Mouse (Mus musculus) neural tube, embryonic 11.5 days (tissue): Measurements from ENCODE around the gene Aqp7. TPM values are rescaled to one million over a fixed set of nuclear protein-coding genes. Genes with fewer than 3 reads are reported as not detected.
"Not testable (repeated sequence)": the region's sequence is repeated elsewhere in the genome, so short reads cannot be mapped to it uniquely, and the experiment has no call there.

Experiments used
- ATAC-seq: fragments of 200-750 bp; cut with Nextera tagmentation; 2 replicates; pipeline ENCODE4 v1.8.0; 2017; ENCODE audit warnings: moderate number of reproducible peaks, mild to moderate bottlenecking, moderate TSS enrichment, moderate library complexity; ENCODE audit not compliant: insufficient read depth, low FRiP score, low TSS enrichment
- DNase-seq: peaks from one replicate; pipeline ENCODE4 v3.0.0-alpha.2; 2015; ENCODE audit warnings: low spot score
- H3K27ac ChIP-seq: fragments of 300-500 bp; sonication (generic); 2 replicates; pipeline ENCODE4 v1.5.1; 2014; ENCODE audit warnings: low read depth, mild to moderate bottlenecking, low read length
- H3K27me3 ChIP-seq: fragments of 300-500 bp; sonication (generic); 2 replicates; pipeline ENCODE4 v1.6.1; 2014; ENCODE audit warnings: mild to moderate bottlenecking, low read length, mixed read lengths; ENCODE audit not compliant: control insufficient read depth, insufficient read depth
- H3K36me3 ChIP-seq: fragments of 300-500 bp; sonication (generic); 2 replicates; pipeline ENCODE4 v1.6.1; 2014; ENCODE audit warnings: mild to moderate bottlenecking, low read length, moderate library complexity, mixed read lengths; ENCODE audit not compliant: control insufficient read depth, insufficient read depth
- H3K4me1 ChIP-seq: fragments of 300-500 bp; sonication (generic); 2 replicates; pipeline ENCODE4 v1.6.1; 2014; ENCODE audit warnings: low read length, mixed read lengths; ENCODE audit not compliant: control insufficient read depth, insufficient read depth
- H3K4me2 ChIP-seq: fragments of 300-500 bp; sonication (generic); 2 replicates; pipeline ENCODE4 v1.6.1; 2014; ENCODE audit warnings: low read depth, mild to moderate bottlenecking, moderate library complexity
- H3K4me3 ChIP-seq: fragments of 300-500 bp; sonication (generic); 2 replicates; pipeline ENCODE4 v1.5.1; 2014; ENCODE audit warnings: low read depth, low read length
- H3K9ac ChIP-seq: fragments of 300-500 bp; sonication (generic); 2 replicates; pipeline ENCODE4 v1.6.1; 2014; ENCODE audit warnings: mild to moderate bottlenecking, low read length
- H3K9me3 ChIP-seq: fragments of 300-500 bp; sonication (generic); 2 replicates; pipeline ENCODE4 v1.6.1; 2016; ENCODE audit warnings: low read length; ENCODE audit not compliant: control insufficient read depth
- WGBS: fragments of 180-500 bp; shearing (Covaris S2); extraction: QIAGEN DNeasy Blood & Tissue Kit; methylation state at CpG from one replicate; pipeline ENCODE4 v1.1.7; 2014; 5-methylcytosine and 5-hydroxymethylcytosine counted together
- polyA plus RNA-seq: library from polyadenylated mRNA; unstranded; fragments of >200 nt; fragmentation: Nextera tagmentation; extraction: Ambion mirVana; gene quantifications from 2 replicates; pipeline ENCODE4 v1.2.1, GENCODE M21; 2014

Gene Aqp7
- polyA plus RNA-seq, 1 experiment from 2014 or later: not detected

- Histone ChIP-seq H3K27ac (no peak overlapping the region), H3K4me3 (no peak overlapping the region), H3K27me3 (no peaks in the 10 kb centered on the region), H3K9me3 (no peaks in the 10 kb centered on the region), H3K36me3 (no peaks in the 10 kb centered on the region), H3K4me2 (no peak overlapping the region), H3K9ac (no peak overlapping the region), H3K4me1 (no peaks in the 10 kb centered on the region)
- no peak for ATAC-seq
- 86% methylated on average over 16 of the region's 16 CpGs for WGBS
- DNase-seq: no peak
These were observed 39.7 kb upstream of the Aqp7 start for GRCm38 (mm10) chr4:41087459-41088298.

GRCm38 (mm10) chr4:41086947-41087346, 39.0 kb upstream of the Aqp7 start:
- Histone ChIP-seq H3K9ac (no peak overlapping the region), H3K9me3 (no peaks in the 10 kb centered on the region), H3K27me3 (no peaks in the 10 kb centered on the region), H3K4me3 (no peak overlapping the region), H3K27ac (no peak overlapping the region), H3K4me1 (no peaks in the 10 kb centered on the region), H3K36me3 (no peaks in the 10 kb centered on the region), H3K4me2 (no peak overlapping the region)
- ATAC-seq: no peak
- no peak for DNase-seq
- WGBS: 77% methylated on average over 9 of the region's 9 CpGs

DNA sequence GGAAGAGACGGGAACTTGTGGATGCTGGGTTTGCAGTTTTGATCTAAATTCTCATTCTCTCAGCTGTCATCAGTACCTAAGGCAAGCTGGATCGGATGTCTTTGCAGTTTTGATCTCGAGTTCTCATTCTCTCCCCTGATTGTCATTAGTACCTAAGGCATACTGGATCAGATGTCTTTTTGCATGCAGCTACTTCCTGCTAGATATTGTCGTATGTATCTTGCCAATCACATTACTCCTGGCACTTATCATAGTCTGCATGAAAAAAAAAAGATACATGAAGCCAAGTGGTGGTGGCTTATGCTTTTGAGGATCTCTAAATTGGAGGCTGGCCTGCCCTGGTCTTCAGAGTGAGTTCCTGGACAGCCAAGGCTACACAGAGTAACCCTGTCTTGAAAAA, 36.9 kb upstream of the Aqp7 start:
- ATAC-seq (no peak), DNase-seq (no peak)
- H3K9ac ChIP-seq: no peak overlapping the region
- H3K9me3 ChIP-seq: no peaks in the 10 kb centered on the region
- no peak overlapping the region for H3K27ac ChIP-seq
- no peak overlapping the region for H3K4me3 ChIP-seq
- no peaks in the 10 kb centered on the region for H3K36me3 ChIP-seq
- H3K4me1 ChIP-seq: no peaks in the 10 kb centered on the region
- H3K4me2 ChIP-seq: no peak overlapping the region
- no peaks in the 10 kb centered on the region for H3K27me3 ChIP-seq
- 85% methylated on average over 4 of the region's 4 CpGs for WGBS

DNA sequence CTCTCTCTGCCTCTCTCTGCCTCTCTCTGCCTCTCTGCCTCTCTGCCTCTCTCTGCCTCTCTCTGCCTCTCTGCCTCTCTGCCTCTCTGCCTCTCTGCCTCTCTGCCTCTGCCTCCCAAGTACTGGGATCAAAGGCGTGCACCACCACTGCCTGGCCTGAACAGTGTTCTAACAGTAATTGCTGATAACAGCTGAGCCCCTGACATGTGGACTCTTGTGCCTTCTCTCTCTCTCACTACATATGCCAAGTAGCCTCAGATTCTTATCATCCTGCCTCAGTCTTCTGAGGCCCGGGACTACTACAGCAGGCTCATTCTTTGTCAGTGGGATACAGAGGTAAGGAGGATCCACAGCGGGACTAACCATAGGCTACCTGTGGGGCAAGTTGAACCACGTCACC, 34.9 kb upstream of the Aqp7 start:
- H3K4me3 ChIP-seq, H3K27ac ChIP-seq, H3K4me1 ChIP-seq, H3K4me2 ChIP-seq, H3K9me3 ChIP-seq, ATAC-seq, H3K36me3 ChIP-seq, H3K9ac ChIP-seq, H3K27me3 ChIP-seq, DNase-seq: not testable (repeated sequence)
- 72% methylated on average over 4 of the region's 4 CpGs for WGBS

DNA sequence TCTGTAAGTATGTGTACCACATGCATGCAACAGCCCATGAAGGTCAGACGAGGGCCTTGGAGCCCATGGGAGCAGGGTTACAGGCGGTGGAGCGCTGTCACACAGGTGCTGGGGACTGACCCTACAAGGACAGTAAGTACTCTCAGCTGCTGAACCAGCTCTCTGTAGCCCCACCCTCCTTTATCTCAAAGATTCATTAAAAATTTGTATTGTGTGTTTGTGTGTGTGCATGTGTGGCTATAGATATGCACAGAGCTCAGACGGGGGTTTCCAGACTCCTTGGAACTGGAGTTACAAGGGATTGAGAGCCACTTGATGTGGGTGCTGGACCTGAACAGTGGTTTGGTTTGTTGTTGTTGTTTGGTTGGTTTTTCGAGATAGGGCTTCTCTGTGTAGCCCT, 33.8 kb upstream of the Aqp7 start:
- 89% methylated on average over 5 of the region's 5 CpGs for WGBS
- DNase-seq: no peak
- no peaks in the 10 kb centered on the region for H3K36me3 ChIP-seq
- no peak overlapping the region for H3K9ac ChIP-seq
- no peak overlapping the region for H3K4me2 ChIP-seq
- H3K4me3 ChIP-seq: no peak overlapping the region
- H3K9me3 ChIP-seq: no peaks in the 10 kb centered on the region
- no peak overlapping the region for H3K27ac ChIP-seq
- ATAC-seq: no peak
- H3K27me3 ChIP-seq: no peaks in the 10 kb centered on the region
- H3K4me1 ChIP-seq: no peaks in the 10 kb centered on the region

GRCm38 (mm10) chr4:41078726-41079125, 30.8 kb upstream of the Aqp7 start:
- Histone ChIP-seq H3K27ac (no peak overlapping the region), H3K27me3 (no peaks in the 10 kb centered on the region), H3K9me3 (no peaks in the 10 kb centered on the region), H3K4me1 (no peaks in the 10 kb centered on the region), H3K4me2 (no peak overlapping the region), H3K36me3 (no peaks in the 10 kb centered on the region), H3K9ac (no peak overlapping the region), H3K4me3 (no peak overlapping the region)
- 78% methylated on average over 6 of the region's 6 CpGs for WGBS
- ATAC-seq: no peak
- DNase-seq: no peak

- Histone ChIP-seq H3K9me3 (no peaks in the 10 kb centered on the region), H3K27me3 (no peaks in the 10 kb centered on the region), H3K27ac (no peak overlapping the region), H3K4me1 (no peaks in the 10 kb centered on the region), H3K4me2 (no peak overlapping the region), H3K9ac (no peak overlapping the region), H3K36me3 (no peaks in the 10 kb centered on the region), H3K4me3 (no peak overlapping the region)
- DNase-seq (no peak), ATAC-seq (no peak)
- 76% methylated on average over 6 of the region's 6 CpGs for whole genome bisulfite sequencing
These were observed 26.5 kb upstream of the Aqp7 start for GRCm38 (mm10) chr4:41074461-41074860.

DNA sequence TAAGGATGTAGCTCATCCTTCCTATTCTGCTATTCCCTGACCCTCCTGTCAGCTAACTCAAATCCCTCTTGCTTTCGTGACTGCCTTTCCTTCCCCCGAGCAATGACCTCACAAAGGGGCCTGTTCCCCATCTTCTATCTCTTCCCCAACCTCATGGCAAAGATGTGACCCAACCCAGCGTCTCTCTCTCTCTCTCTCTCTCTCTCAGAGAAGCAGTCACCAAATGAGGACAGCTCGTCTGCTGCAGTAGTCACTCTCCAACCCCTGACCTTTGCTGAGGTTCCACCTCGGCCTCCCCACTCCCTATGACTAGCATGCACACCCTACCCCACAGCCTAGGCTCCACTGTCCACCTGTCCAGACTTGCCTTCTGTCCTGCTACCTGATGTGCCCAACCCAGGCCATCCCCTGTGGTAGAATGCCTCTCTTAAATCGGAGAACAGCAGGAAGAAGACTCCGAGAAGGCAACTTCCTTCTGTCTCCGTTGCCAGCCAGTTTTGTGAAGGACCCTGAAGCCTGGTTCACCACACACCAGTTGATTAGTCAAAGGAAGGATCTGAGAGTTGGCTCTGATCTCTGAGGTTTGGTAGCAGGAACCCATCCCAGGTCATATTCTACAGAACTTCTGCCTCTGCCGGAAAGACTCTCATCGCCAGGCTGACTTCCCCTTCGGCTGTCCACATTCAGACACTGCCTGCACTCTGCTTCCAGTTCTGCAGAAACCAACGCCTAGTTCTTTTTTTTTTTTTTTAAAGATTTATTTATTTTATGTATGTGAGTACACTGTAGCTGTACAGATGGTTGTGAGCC, 25.3 kb upstream of the Aqp7 start:
- no peaks in the 10 kb centered on the region for H3K9me3 ChIP-seq
- ATAC-seq (no peak), DNase-seq (no peak)
- no peak overlapping the region for H3K9ac ChIP-seq
- H3K27me3 ChIP-seq: no peaks in the 10 kb centered on the region
- no peak overlapping the region for H3K4me2 ChIP-seq
- H3K4me3 ChIP-seq: no peak overlapping the region
- H3K36me3 ChIP-seq: no peaks in the 10 kb centered on the region
- 82% methylated on average over 12 of the region's 12 CpGs for WGBS
- H3K4me1 ChIP-seq: no peaks in the 10 kb centered on the region
- H3K27ac ChIP-seq: no peak overlapping the region
